Mouse (Mus musculus) B cell, adult 2 months (primary cell): ENCODE results near the gene Pik3c2a.
A peak's percentile ranks its signal among the peaks of the same experiment; 100 is the strongest.
"Not testable (repeated sequence)": the region's sequence is repeated elsewhere in the genome, so short reads cannot be mapped to it uniquely, and the experiment has no call there.

Experiments
- DNase-seq, 2 experiments: peaks; one replicate each; pipeline ENCODE4 v3.0.0; 2022

Gene Pik3c2a

DNA sequence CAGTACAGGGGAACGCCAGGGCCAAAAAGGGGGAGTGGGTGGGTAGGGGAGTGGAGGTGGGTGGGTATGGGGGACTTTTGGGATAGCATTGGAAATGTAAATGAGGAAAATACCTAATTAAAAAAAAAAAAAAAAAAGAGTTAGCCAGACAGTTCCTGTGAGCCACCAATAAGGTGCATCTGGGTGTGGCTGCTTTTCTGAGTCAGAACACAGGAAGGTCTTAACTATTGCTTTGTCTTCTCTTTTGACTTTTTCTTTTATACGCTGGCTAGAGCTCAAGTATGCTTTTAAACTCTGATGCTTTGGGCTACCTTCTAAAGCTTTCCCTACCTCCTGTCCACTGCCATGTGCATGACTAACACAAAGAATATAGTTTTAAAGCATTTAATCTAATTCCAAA is 55.9 kb downstream of the Pik3c2a start:
- not testable (repeated sequence) for DNase-seq

DNA sequence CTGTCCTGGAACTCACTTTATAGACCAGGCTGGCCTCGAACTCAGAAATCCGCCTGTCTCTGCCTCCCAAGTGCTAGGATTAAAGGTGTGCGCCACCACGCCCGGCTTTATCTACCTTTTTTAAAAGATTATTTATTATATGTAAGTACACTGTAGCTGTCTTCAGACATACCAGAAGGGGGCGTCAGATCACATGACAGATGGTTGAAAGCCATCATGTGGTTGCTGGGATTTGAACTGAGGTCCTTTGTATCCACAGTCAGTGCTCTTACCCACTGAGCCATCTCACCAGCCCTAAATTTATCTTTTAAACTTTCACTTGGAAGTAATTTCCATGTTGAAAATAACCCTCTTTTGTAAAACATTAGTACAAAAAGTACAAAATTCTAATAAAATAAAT is 64.1 kb downstream of the Pik3c2a start:
- DNase-seq: peak; percentile 3 to 12

DNA sequence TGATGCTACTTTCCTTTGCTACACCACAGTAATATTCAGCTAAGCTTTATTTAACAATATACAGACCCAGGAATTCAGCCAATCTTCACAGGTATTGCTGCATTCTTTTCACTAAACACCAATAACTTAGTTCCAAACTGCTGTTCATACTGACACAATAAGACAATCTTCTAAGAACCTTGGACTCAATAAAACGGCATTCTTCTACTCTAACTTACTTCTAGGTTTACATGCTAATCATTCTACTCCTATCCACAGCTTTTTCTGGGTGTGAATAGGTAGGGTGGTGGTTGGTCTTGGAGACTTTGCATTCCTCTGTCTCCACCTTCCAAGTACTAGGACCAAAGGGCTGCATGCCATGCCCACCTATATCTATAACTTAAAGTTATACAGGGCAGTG is 69.0 kb downstream of the Pik3c2a start:
- no peak for DNase-seq

DNA sequence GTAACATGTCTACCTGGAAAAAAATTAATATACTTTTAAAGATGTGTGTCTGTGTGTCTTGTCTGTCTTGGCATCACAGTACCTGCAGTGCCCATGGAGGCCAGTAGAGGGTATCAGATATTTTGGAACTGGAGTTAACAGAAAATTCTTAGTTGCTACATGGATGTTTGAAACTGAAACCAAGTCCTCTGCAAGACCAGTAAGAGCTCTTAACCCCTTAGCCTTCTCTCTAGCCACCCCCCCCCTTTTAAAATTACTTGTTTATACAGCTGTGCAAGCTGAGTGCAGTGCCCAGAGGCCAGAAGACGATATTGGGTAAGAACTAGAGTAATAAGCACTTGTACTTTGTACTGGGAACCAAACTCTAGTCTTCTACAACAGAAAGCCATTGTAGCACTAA is 107.0 kb downstream of the Pik3c2a start:
- DNase-seq: peak; percentile 73 to 79

DNA sequence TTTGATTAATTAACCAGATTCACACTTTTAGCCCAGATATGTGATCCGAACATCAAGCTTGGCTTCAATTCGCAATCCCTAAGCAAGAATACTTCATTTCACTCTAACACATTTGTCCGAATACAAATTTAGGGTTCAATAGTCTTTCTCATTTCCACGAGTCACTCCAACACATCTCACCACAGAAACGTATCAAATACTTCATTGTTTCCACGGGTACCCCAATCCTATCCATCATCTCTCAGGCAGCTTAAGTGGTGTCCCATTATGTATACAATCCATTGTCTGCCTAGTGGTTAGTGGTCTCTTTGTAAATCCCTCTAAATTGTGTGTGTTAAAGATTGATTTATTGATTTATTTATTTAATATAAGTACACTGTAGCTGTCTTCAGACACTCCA is 108.1 kb downstream of the Pik3c2a start:
- no peak for DNase-seq

DNA sequence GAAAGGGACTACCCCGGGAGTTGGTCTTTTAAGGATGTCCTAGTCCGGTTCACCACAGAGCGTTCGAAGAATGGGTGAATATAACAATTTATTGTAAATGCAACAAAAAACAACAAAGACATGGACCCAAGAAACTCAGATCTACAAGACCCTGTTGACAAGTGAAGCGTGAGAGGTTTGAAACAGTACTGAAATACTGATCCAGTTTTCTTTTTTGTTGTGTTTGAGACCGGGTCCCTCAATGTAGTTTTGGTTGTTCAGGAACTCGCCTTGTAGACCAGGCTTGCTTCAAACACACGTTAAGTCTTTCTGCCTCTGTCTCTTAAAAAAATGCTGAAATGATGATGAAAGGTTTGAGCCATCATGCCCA is 108.6 kb downstream of the Pik3c2a start:
- no peak for DNase-seq

DNA sequence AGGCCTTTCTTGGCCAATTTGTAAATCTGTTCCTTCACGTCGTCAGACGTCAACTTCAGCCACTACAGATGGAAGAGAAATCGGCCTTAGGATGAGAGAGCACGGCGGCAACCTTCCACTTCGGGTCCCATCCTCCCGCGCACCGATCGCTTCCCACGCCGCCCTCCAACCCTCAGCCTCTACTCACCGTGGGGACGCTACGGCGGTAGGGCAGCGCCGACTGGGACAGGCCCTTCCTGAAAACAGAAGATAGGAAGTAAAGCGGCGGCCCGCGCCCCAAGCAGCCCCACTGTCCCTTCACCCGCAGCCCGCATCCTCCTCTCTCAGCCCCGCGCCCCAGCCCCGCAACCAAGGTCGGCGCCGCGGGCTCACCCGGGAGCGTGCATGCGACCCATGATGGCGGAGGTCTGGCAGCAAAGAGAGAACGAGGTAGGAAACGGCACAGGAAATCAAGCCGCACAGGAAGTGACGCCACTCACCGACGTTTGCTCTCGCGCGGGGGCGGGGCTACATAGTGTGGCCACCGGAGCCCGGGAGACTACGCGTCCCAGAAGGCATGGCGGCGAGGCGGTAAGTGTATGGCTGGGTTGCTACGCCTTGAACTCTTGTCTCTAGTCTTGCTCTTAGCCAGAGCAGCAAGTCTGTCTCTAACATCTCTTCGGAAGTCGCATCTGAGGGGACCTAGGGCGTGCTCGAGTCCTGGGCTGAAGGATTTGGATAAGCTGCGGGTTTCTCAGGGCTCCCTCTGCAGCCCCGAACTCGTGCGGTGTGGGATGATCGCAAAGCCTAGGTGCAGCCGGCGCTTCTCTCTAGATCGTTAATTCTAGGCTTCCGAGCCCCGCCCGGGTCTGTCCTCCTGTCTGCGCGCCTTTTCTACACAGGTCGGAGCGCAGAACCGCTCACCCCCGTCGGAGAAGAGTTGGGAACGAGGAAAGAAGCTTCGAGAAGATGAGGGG is 109.3 kb downstream of the Pik3c2a start, which contains the start of gene Rps13:
TSS of gene Rps13 (minus strand) at position 483 of the 956 bp plus-strand sequence.
- DNase-seq: peak; percentile 98

DNA sequence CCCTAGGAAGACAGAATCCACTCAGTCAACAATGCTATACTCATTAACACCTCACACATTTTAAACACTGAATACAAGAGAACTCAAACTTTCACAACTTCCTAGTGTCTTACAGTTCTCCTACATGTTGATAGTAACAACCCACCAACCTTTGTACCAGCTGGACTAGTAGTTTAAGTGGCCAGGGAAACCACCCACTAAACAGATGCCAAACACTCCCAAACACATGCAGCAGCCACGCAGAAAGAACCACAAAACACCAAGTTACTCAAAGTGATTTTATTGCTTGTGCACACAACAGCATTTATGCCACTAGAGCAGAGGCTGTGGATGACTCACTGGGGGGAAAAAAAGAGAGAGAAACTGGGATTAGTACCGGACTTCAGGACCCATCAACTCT is 112.0 kb downstream of the Pik3c2a start:
- no peak for DNase-seq

DNA sequence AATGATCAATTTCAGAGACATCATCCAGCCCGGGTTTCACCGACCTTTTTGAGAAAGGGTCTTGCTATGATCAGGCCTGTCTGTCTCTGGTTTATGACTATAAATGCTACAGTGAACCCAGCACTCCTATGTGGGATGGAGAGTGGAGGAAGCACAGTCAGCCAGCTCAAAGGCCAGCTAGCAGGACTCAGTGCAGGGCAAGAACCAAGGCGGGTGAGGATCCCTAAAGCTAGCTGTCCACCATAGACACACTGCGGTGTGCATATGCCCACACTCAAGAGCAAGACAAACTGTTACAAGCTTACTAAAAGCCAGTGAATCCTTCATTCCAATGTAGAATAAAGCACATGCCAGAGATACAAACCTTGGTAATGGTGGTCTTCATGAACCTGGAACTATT is 113.4 kb downstream of the Pik3c2a start:
- DNase-seq: no peak

DNA sequence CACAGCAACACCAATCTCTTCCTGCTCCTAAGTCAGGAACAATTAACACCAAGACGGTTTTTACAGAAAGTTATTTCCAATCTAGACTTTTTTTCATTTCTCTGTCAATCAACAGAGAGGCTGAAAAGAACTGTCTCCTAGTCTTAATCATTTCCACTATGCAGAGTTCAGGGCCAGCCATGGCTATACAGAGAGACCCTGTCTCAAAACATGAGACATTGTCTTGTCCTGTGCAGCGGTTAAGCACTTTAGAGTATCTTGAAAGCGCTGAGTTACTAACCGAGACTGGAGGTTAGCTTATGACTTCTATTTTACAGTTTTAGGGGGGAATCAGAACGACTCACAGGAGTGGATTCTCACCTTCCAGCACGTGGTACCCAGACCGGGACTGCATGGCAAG is 114.5 kb downstream of the Pik3c2a start:
- DNase-seq: no peak

DNA sequence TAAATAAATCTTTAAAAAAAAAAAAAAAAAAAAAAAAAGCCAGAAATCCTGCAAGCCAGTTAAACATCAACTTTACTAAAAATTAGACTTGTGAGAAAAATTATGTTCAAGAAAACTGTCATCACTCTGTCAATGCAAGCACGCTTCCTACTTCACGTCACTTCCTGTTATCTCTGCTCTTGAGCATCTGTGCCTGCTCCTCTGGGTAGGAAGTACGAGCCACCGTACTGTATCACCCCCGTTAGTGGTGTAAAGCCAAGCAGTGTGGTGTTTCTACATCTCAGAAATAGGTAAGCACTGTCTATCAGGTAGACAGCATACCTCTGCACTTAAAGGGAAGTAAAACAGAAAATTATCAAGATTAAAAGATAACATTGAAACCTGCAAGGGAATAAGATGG is 115.3 kb downstream of the Pik3c2a start:
- peak; percentile 42 to 57 for DNase-seq

DNA sequence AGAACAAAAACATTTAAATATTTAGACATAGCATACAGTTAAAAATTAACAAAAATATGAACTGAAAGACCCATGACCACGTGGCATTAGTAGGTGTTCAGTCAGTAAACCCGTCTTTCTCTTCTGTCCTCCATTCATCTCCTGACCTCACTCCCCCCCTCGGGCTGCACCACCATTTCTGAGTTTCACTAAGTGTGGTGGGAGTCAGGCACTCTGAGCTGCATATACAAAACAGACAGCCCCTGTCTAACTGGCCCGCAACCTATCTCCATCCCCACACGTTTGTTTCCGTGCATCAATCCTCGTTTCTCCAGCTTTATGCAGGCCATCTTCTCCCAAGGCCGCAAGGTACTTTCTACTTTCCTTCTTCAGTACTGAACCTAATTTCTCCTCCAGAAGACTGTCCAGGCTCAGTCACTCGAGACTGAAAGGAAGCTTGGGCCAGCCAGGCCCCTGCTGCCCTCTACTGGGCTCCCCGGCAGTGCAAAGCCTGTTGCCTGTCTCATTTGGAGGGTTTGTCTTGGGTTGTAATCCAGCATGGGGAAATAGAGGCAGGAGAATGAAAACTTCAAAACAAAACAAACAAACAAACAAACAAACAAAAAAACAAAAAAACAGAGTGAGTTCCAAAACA is 119.8 kb downstream of the Pik3c2a start:
- peak; percentile 56 to 57 for DNase-seq

DNA sequence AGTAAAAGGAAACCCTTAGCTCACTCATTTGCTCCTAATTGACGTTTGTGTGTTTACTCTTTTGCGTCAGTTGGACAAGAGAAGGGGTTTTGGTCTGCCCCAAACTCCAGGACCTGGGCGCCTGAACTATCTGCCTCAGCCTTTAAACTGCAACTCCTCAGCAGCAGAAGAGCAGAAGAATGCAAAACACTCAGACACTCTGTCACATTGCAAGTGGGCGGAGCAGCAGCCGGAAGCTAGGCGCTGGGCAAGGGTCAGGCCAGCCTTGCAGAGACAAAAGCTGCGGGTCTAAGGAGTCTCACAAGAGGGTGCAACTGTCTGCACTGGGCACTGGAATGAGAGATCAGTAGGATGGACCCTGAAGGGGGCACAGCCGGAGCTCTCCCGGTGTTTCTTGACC is 133.8 kb downstream of the Pik3c2a start:
- DNase-seq: peak; percentile 26 to 37

DNA sequence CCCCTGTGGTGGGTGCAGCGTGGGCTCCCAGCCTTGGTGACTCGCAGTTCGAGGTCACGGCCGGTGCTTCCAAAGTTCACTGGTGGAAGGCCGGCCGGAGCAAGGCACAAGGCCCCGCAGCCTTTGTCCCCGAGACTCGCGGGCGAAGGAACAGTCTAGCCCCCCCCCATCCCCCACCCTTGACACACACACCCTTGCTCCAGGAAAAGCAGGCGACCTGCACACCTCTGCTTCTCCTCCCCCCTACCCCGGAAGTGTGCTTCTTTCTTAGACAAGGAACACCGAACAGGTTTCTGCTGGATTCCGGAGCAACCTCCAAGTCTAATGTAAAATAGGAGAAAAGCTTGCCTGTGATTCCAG is 134.6 kb downstream of the Pik3c2a start:
- DNase-seq: peak in 1 of 2 experiments; percentile 12

DNA sequence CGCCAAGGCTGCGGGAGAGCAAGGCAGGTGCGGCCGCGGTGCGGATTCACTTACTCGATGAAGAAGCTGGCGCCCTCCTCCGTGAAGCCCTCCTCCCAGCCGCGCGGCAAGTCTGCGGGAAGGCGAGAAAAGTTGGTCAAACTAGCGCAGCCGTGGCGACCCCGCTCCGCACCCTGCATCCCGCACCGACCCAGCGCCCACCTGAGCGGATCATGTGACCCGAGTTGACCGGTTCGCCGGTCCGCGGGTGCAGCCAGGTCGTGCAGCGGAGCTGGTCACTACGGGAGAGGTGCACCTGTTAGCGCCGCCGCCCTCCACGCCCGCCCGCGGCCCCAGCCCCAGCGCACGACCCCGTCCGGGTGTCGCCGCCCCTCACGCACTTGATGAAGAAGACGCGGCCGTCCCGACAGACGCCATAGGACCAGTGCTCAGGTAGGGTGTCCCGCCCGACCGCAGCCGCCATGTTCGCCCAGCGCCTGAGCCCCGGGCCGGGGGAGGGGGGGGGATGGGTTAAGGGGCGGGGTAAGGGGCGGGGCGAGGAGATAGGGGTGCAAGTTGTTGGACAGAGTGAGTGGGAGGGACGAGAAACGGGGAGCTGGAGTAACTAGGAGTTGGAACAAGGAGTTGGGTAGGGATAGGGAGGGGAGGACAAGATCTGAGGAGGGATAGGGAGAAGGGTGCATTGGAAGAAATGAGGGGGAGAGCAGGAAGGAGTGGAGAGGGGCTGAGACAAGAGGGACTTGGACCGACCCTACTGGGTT is 135.2 kb downstream of the Pik3c2a start, which contains the start of gene Plekha7:
TSS of gene Plekha7 (minus strand) at position 506 of the 761 bp plus-strand sequence.
- DNase-seq: peak; percentile 56 to 57

DNA sequence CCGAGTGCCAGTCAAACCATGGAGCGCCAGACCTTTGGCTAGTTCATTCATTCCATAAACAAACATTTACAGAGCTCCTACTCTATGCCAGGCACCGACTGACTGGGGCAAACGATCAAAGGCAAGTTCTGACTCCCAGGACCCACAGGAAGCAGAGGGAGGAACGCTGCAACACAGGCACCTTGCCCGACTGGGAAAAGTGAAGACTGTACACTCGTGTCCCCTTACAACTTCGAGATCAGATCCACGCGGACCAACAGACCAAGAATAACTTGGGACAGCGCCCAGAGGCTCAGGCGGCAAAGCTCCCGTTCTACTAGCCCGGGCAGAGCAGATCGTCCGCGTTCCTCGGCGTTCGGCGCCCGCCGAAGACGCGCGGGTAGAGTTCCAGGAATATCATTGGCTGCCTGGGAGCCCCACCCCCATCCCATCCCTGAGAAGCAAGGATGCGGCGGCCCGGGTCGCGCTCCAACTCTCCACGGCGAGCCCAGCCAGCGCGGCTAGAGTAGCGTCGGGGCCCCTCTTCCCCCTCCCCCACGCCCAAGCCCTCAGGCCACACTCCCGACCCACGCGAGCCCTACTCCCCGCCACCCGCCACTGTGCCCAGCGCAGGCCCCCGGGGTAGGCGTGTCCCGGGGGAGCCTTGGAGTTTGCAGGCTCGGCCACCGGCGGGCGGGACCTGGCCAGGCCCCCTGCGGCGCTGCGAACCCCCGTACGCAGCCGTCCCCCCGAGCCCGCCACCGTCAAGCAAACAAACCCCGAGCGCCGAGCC is 136.0 kb downstream of the Pik3c2a start:
- peak; percentile 38 to 43 for DNase-seq

DNA sequence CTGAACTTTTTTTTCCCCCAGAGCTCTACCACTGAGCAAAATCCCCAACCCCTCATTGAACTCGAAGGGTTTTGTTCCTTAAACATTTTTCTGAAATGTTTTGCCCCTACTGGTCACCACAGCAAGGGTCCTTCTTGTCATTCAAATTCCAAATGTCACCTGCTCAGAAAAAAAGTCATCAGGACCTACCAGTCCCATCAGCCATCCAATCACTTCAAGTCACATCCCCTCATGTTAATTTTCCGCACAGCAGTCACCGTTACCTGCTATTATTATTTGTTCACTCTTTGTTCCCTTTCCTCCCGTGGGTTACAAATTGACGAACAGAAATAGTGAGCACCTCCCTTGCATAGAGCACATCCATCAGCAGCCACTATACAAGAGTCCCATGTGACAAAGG is 136.6 kb downstream of the Pik3c2a start:
- DNase-seq: no peak

DNA sequence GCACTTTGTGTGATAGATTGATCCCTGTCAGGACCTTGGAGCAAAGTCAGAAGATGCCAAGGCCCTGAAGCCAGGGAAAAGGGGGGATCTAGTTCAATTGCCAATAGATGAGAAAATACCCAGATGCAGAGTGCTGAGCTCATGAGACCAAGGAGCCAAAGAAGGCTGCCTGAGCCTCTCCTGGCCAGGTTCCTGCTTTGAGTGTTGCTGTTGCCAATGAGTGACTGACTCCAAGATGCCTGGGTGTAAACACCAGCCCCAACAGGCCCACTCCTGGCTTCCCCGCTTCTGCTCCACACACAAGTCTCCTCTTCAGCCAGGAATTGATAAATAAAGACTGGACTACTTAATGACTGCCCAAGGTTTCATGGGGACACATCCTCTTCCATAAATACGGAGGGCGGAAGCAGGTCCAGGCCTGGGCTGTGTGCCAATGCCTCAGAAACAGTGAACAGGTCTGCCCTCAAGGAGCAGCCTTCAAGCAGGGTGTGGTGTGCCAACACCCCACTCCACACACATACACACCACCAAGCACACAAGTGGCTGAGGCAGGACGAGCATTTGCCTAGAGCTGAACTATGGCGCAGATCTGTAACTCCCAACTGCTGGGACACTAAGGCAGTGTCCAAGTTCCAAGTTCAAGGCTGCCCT is 141.5 kb downstream of the Pik3c2a start:
- no peak for DNase-seq

DNA sequence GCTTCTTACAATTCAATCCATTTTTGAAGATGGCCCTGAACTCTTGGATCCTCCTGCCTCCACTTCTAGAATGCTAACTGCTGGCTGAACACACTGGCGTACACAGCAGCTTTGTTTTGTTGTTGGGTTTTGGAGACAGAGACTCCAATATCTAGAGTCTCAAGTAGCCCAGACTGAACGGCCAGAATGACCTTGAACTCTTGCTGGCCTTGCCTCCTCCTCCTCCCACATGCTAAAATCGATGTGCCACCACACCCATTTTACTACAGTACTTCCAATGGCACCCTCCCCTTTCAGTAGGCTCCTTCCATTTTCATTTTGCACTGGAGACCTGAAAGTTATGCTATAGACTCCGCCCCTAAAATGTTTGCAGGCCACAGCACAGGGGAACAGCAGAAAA is 142.1 kb downstream of the Pik3c2a start:
- no peak for DNase-seq

DNA sequence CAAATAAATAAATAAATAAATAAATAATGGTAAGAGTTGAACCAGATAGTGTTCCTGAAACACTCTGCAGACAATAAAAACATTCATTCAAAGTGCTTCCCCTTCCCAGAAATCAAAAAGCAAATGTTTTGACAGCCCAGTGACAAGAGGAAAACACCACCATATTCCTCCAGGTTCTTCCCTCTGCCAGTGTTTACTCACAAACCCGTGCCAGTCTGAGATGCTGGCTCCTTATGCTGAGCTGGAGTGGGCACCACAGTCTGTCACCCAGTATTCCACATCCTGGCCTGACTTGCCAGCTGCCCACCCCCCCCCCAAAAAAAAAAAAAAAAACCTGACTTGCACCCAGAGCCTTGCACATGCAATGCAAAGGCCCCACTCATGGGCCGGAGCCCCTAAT is 144.4 kb downstream of the Pik3c2a start:
- no peak for DNase-seq

DNA sequence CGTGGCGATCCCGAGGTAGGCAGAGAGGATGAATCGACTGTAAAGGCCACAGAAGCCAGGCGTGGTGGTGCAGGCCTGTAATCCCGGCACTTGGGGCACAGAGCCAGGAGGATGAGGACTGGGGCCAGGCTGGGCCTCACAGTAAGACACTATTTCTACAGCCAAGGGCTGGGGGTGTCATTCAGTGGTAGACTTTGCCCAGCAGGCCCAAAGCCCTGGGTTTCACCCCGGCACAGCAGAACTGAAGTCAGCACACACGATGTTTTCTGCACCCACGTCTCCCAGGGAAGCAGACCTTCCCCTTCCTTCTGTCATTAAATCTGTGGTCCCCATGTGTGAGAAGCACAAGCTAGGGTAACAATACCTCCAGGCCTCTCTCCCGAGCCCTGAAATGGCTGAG is 144.9 kb downstream of the Pik3c2a start:
- DNase-seq: no peak

DNA sequence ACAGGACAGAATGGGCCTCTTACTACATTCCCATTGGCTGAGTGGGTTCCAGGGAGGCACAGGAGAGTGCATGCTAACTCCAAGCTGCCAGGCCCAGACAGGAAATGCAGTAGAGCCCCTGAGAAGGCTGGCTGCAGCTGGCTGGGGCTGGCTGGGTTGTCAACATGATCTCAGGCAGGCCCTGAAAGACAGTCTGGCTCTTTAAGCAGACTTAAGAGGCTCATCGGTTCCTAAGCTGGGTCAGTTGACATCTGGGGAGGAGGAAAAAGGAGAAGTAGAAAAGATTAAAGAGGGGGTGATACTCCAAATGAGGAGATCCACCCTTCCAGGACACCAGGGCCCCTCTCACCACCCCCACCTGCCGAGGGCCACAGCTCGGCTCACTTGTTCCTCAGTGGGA is 148.3 kb downstream of the Pik3c2a start:
- peak in 1 of 2 experiments; percentile 4 for DNase-seq
